Mouse (Mus musculus): ENCODE data around the gene Phactr1. TPM values are rescaled to one million over a fixed set of nuclear protein-coding genes. Genes with fewer than 3 reads are reported as not detected.

Gene Phactr1
- total and polyA plus RNA-seq, 3 experiments, result not detected

GRCm38 (mm10) chr13:42905818-42906217, 225.4 kb downstream of the Phactr1 start:
- Histone ChIP-seq H3K4me3 (ENCODE audit: control insufficient read depth in 1 of 2, insufficient read depth in 1 of 2, low read depth in 2 of 2, low read length in 2 of 2) (no peak overlapping the region), H3K4me1 (ENCODE audit: control insufficient read depth in 1 of 2, insufficient read depth in 2 of 2, low read length in 2 of 2) (no peaks in the 10 kb centered on the region), H3K9me3 (replicated peaks; ENCODE audit: insufficient read depth, low read length) (no peaks in the 10 kb centered on the region), H3K36me3 (ENCODE audit: control insufficient read depth in 1 of 2, insufficient read depth in 2 of 2, low read length in 2 of 2) (no peaks in the 10 kb centered on the region), H3K9ac (ENCODE audit: control insufficient read depth, low read depth, low read length, poor library complexity, severe bottlenecking) (no peak overlapping the region), H3K79me2 (ENCODE audit: control insufficient read depth, insufficient read depth, low read length, poor library complexity) (no peaks in the 10 kb centered on the region), H3K27me3 (ENCODE audit: control insufficient read depth in 1 of 2, insufficient read depth in 2 of 2, low read length in 2 of 2) (no peaks in the 10 kb centered on the region), H3K27ac (ENCODE audit: control insufficient read depth, low read depth, low read length) (no peak overlapping the region)
- TF ChIP-seq USF1 (IDR thresholded peaks at IDR 0.05; ENCODE audit: low read depth, low read length), result no peak
- TF ChIP-seq MAFK (IDR thresholded peaks at IDR 0.05; ENCODE audit: borderline replicate concordance, low read depth, low read length), result no peak
- TF ChIP-seq MEF2A (IDR thresholded peaks at IDR 0.05; ENCODE audit: extremely low read depth, insufficient replicate concordance, low read depth, low read length, poor library complexity, severe bottlenecking), result no peak
- no peak for TF ChIP-seq KAT2A (conservative IDR thresholded peaks at IDR 0.05; ENCODE audit: low read depth, low read length)
- TF ChIP-seq SIN3A (IDR thresholded peaks at IDR 0.05; ENCODE audit: low read length), result no peak
- peak; percentile 3 for DNase-seq (ENCODE audit: low read depth, low spot score)

DNA sequence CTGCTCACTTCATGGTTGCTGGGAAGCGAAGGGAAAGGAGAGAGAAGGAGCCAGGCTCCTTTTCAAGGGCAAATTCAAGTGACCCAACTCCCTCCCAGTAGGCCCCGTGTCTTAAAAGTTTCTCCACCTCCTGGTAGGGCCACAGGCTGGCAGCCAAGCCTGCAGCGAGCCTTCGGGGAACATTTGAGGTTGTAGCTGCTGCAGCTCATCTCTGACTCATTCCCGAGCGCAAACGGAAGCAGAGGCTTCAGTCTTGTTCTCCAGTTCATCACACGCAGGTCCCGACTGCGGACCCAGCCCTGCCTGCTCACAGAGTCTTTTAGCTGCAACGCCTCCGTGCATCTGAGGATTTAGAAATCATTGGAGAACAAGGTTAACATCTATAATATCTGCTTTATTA, 226.6 kb downstream of the Phactr1 start:
- H3K36me3 ChIP-seq (ENCODE audit: control insufficient read depth in 1 of 2, insufficient read depth in 2 of 2, low read length in 2 of 2), result no peaks in the 10 kb centered on the region
- no peaks in the 10 kb centered on the region for H3K27me3 ChIP-seq (ENCODE audit: control insufficient read depth in 1 of 2, insufficient read depth in 2 of 2, low read length in 2 of 2)
- H3K9ac ChIP-seq (ENCODE audit: control insufficient read depth, low read depth, low read length, poor library complexity, severe bottlenecking), result no peak overlapping the region
- TF ChIP-seq POLR2AphosphoS5 (IDR thresholded peaks at IDR 0.05; ENCODE audit: borderline replicate concordance, low read depth, low read length) (no peak), NRF1 (IDR thresholded peaks at IDR 0.05; ENCODE audit: insufficient read depth, low read depth, low read length, poor library complexity, severe bottlenecking) (no peak), GABPA (IDR thresholded peaks at IDR 0.05; ENCODE audit: low read depth, low read length) (no peak), MXI1 (IDR thresholded peaks at IDR 0.05; ENCODE audit: low read depth, low read length) (no peak)
- no peak for DNase-seq (ENCODE audit: low read depth, low spot score)
- H3K27ac ChIP-seq (ENCODE audit: control insufficient read depth, low read depth, low read length), result no peak overlapping the region
- H3K4me3 ChIP-seq (ENCODE audit: control insufficient read depth in 1 of 2, insufficient read depth in 1 of 2, low read depth in 2 of 2, low read length in 2 of 2), result no peak overlapping the region
- H3K79me2 ChIP-seq (ENCODE audit: control insufficient read depth, insufficient read depth, low read length, poor library complexity), result no peaks in the 10 kb centered on the region
- H3K4me1 ChIP-seq (ENCODE audit: control insufficient read depth in 1 of 2, insufficient read depth in 2 of 2, low read length in 2 of 2), result no peaks in the 10 kb centered on the region
- no peaks in the 10 kb centered on the region for H3K9me3 ChIP-seq (replicated peaks; ENCODE audit: insufficient read depth, low read length)

- H3K27me3 ChIP-seq (ENCODE audit: control insufficient read depth in 1 of 2, insufficient read depth in 2 of 2, low read length in 2 of 2), result no peaks in the 10 kb centered on the region
- no peak for TF ChIP-seq RAD21 (IDR thresholded peaks at IDR 0.05; ENCODE audit: low read depth, low read length)
- no peak for TF ChIP-seq MYB (IDR thresholded peaks at IDR 0.05; ENCODE audit: low read depth, low read length)
- TF ChIP-seq ZNF384 (IDR thresholded peaks at IDR 0.05; ENCODE audit: low read depth, low read length), result no peak
- no peak for TF ChIP-seq GATA1 (IDR thresholded peaks at IDR 0.05; ENCODE audit: low read depth, low read length)
- no peak for TF ChIP-seq POLR2A (IDR thresholded peaks at IDR 0.05; ENCODE audit: control insufficient read depth in 1 of 2, insufficient read depth in 1 of 2, low read depth in 1 of 2, low read length in 2 of 2, poor library complexity in 1 of 2)
- no peak for TF ChIP-seq EP300 (IDR thresholded peaks at IDR 0.05; ENCODE audit: low read depth in 1 of 2, low read length in 2 of 2)
- TF ChIP-seq MAX (IDR thresholded peaks at IDR 0.05; ENCODE audit: low read length), result no peak
- TF ChIP-seq MAZ (IDR thresholded peaks at IDR 0.05; ENCODE audit: low read depth, low read length), result no peak
- no peak for TF ChIP-seq MYC (IDR thresholded peaks at IDR 0.05; ENCODE audit: low read depth, low read length)
- no peak overlapping the region for H3K4me3 ChIP-seq (ENCODE audit: control insufficient read depth in 1 of 2, insufficient read depth in 1 of 2, low read depth in 2 of 2, low read length in 2 of 2)
- H3K4me1 ChIP-seq (ENCODE audit: control insufficient read depth in 1 of 2, insufficient read depth in 2 of 2, low read length in 2 of 2), result no peaks in the 10 kb centered on the region
- H3K27ac ChIP-seq (ENCODE audit: control insufficient read depth, low read depth, low read length), result no peak overlapping the region
- no peaks in the 10 kb centered on the region for H3K36me3 ChIP-seq (ENCODE audit: control insufficient read depth in 1 of 2, insufficient read depth in 2 of 2, low read length in 2 of 2)
- no peak for DNase-seq (ENCODE audit: low read depth, low spot score)
- H3K9me3 ChIP-seq (replicated peaks; ENCODE audit: insufficient read depth, low read length), result no peaks in the 10 kb centered on the region
- H3K9ac ChIP-seq (ENCODE audit: control insufficient read depth, low read depth, low read length, poor library complexity, severe bottlenecking), result no peak overlapping the region
- no peaks in the 10 kb centered on the region for H3K79me2 ChIP-seq (ENCODE audit: control insufficient read depth, insufficient read depth, low read length, poor library complexity)
Measured at GRCm38 (mm10) chr13:42915081-42915480, 234.7 kb downstream of the Phactr1 start.
